Mouse (Mus musculus) ovary, postnatal 14 days (tissue): ENCODE results near the gene Ipo13.

Experiments used
- DNase-seq: peaks from one replicate; pipeline ENCODE4 v3.0.0; 2022; ENCODE audit warnings: low spot score

The Ipo13 gene

GRCm38 (mm10) chr4:117882701-117883691, 31.8 kb downstream of the Ipo13 start, which contains the start of gene B4galt2:
TSS of gene B4galt2 (minus strand) at chr4:117883487.
- DNase-seq = peak; percentile 57

- DNase-seq = no peak
These were observed 36.1 kb downstream of the Ipo13 start for GRCm38 (mm10) chr4:117878703-117879102.

DNA sequence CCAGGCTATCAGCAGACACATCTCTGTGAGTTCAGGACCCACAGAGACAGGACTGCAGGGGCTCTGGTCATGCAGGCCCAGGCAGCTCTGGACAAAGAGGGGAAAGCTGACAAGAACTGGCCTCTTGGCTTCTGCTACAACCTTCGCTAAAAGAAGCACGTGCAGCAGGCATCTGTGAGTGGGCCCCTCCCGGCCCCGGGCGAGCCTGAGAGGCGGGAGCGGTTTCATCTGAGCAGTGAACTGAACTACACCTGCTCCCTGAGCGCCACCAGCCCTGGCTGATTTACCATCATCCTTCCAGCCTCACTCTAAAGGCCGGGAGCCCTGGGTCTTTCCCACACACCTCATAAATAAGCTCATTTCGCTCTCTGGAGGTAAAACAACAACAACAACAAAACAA, 36.5 kb downstream of the Ipo13 start:
- no peak for DNase-seq

DNA sequence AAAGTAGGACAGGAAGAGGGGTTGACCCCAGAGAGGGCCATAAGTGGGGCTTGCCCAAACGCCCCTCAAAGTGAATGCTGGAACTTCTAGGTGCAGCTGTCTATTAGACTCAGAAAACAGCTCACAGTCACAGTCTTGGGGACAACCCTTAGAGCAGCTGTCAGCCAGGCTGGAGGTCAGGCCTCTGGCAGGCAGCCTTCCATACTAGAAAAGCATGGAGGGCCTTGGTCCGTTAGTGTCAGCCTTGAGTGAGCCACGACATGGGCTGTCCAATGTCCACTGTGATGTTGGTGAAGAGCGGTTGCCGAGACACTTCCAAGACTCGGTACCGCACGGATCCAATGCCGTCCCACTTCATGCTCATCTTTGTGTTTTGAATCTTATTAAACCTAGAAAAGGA, 41.2 kb downstream of the Ipo13 start:
- DNase-seq = no peak

- no peak for DNase-seq
These were observed 42.3 kb downstream of the Ipo13 start, which contains the start of gene Ccdc24 for GRCm38 (mm10) chr4:117872471-117872886. TSS of gene Ccdc24 (minus strand) at chr4:117872557.

- no peak for DNase-seq
These were observed 43.0 kb downstream of the Ipo13 start for GRCm38 (mm10) chr4:117871787-117872186.

DNA sequence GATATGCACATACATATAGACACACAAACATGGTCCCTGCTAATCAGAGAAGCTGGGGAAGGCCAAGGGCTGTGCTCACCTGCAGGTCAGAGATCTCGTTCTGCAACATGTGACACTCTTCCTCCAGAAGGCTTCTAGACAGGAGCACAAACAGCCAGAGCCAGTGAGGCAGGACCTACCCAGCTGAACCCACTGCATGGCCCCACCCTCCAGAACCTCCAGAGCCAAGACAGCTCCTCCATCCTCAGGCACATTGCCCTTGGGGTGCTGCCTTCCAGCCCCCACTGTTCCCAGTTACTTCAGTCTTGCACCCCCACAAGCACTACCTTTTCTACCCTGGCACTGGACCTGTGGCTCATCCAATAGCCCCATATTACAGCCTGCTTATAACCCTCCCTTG, 44.4 kb downstream of the Ipo13 start:
- no peak for DNase-seq

- no peak for DNase-seq
These were observed 45.5 kb downstream of the Ipo13 start for GRCm38 (mm10) chr4:117869317-117869716.

DNA sequence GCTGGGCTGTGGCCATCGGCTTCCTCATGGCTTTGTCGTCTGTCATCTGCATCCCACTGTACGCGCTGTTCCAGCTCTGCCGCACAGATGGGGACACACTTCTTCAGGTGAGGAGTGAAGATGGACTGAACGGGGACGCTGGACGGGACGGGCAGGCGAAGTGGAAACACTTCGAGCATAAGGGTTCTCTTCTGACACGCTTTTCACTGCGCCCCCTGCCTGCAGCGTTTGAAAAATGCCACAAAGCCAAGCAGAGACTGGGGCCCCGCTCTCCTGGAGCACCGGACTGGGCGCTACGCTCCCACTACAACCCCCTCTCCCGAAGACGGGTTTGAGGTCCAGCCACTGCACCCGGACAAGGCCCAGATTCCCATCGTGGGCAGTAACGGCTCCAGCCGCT, 47.0 kb downstream of the Ipo13 start:
- peak; percentile 34 for DNase-seq

- DNase-seq = no peak
These were observed 47.8 kb downstream of the Ipo13 start for GRCm38 (mm10) chr4:117867000-117867399.

DNA sequence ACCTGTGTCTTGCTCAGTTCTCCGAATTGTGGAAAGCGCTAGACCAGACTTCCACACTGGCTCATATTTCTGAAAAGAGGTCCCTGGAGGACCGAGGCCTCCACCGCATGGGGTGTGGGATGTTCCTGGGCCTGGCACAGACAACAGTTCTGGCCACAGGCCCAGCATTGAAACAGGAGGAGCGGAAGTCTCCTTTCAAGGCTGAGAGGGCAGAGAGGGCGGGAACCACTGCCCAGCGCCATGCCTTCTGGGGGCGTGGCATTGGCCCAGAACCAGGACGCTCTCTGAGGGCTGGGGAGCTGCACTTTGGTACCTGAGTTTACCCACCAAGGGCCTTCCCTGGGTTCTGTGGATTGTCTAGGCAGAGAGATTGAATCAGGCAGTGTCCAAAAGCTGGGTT, 48.7 kb downstream of the Ipo13 start:
- peak; percentile 78 for DNase-seq

- DNase-seq = no peak
These were observed 52.0 kb downstream of the Ipo13 start for GRCm38 (mm10) chr4:117862823-117863222.

- DNase-seq = no peak
These were observed 54.2 kb downstream of the Ipo13 start for GRCm38 (mm10) chr4:117860570-117860969.

DNA sequence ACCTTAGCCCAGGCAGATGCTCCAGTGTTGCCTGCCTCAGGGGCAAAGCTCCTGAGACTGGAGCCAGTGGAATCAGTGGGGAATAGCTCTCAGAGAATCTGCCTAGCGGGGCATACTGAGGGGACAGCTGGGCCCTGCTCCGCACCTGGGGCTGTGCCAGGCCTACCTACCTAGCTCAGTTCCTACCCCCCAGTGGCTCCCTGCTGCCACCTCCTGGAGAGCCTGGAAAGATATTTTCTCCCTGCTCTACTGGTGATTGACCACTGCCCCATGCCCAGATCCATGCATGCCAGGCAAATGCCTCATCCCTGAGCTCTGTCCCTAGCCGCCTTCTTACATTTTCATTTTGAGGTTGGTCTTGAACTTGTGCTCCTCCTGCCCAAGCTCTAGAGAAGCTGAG, 56.0 kb downstream of the Ipo13 start:
- peak; percentile 55 for DNase-seq

GRCm38 (mm10) chr4:117855146-117855545, 59.7 kb downstream of the Ipo13 start:
- DNase-seq = no peak

GRCm38 (mm10) chr4:117852152-117852868, 62.5 kb downstream of the Ipo13 start:
- no peak for DNase-seq

GRCm38 (mm10) chr4:117850871-117851270, 63.9 kb downstream of the Ipo13 start:
- no peak for DNase-seq

- no peak for DNase-seq
These were observed 64.6 kb downstream of the Ipo13 start for GRCm38 (mm10) chr4:117850176-117850575.

- no peak for DNase-seq
These were observed 65.3 kb downstream of the Ipo13 start for GRCm38 (mm10) chr4:117849506-117849905.

DNA sequence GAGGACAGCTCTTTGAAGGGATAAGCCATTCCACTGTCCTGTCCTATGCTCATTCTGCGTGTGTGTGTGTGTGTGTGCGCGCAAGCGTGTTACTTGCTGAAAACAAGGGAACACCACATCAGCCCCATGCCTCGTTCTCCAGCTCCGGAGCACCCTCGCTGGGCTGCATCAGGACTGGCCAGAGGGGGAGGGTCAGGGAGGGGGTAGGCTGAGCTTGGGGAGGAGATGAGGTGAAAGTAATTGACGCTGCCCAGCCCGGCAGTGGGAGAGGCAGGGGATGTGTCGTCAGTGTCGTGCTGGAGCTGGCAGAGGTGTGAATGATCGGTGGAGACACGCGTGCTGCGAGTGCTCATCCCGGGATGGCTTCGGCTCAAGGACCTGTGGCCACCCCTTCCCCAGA, 65.7 kb downstream of the Ipo13 start:
- no peak for DNase-seq

- DNase-seq = no peak
These were observed 67.8 kb downstream of the Ipo13 start for GRCm38 (mm10) chr4:117847011-117847410.

- no peak for DNase-seq
These were observed 68.5 kb downstream of the Ipo13 start for GRCm38 (mm10) chr4:117846261-117846660.

DNA sequence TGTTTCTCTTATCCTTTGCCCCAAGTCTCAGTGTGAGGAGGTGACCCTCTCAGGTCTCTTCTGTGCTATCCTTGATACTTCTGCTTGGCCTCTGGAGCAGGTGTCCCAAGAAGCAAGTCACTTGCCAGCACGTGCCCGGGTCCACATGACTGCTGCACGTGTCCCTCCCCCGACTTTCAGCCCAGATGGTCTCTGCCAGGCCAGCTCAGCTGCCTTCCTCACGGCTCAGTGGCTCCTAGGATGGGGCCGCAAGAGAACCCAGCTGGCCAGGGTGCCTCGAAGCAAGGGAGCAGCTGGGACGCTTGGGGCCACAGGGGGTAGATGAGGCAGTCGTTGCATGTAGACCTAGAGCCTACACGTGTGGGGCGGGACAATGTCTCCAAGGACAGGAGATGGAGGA, 69.5 kb downstream of the Ipo13 start:
- DNase-seq = no peak
